Mouse (Mus musculus): Measurements from ENCODE around the gene Sympk.
"Not testable (repeated sequence)": the region's sequence is repeated elsewhere in the genome, so short reads cannot be mapped to it uniquely, and the experiment has no call there.

Gene Sympk

DNA sequence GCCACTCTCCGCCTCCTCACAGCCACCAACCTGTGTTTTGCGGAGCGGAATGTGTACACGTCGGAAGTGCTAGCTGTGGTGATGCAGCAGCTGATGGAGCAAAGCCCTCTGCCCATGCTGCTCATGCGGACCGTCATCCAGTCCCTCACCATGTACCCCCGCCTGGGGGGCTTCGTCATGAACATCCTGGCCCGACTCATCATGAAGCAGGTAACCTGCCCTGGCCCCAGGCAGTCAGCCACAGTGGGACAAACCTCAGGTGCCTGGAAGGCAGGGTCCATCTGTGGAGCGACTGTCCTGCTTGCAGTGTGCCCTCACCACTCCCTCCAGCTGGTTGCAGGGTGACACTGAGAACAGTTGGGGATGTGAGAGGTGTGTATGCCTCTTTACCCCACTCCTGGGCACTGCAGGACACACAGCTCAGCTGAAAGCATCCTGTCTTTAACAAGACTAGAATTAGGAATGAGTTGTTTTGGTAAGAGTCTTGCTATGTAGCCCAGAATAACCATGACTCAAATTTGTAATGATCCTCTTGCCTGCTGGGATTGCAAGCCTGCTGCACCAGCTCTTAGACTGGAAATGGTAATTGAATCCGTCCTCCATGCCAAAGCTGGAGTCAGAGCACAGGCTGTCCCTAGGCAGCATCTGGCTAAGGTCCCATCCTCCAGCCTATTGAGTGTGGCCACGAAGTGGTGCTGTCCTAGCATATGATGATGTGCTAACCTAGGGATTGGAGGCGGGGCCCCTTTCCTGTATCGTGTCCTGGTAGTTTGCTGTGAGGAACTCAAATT is 28.4 kb downstream of the Sympk start:
- DNase-seq (ENCODE audit: low read depth, low spot score), result no peak

DNA sequence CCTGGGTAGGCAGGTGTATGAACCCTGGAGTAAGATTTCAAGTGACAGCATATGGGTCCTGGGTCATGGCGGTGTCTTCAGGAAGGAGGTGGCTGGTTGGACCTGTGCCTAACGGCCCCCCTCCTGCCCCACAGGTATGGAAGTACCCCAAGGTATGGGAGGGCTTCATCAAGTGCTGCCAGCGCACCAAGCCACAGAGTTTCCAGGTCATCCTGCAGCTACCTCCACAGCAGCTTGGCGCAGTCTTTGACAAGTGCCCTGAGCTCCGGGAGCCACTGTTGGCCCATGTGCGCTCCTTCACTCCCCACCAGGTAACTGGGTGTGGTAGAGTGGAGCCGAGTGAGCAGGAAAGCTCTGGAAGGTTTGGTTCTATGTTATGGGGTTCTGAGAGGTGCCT is 29.0 kb downstream of the Sympk start:
- DNase-seq (ENCODE audit: low read depth, low spot score), result no peak

DNA sequence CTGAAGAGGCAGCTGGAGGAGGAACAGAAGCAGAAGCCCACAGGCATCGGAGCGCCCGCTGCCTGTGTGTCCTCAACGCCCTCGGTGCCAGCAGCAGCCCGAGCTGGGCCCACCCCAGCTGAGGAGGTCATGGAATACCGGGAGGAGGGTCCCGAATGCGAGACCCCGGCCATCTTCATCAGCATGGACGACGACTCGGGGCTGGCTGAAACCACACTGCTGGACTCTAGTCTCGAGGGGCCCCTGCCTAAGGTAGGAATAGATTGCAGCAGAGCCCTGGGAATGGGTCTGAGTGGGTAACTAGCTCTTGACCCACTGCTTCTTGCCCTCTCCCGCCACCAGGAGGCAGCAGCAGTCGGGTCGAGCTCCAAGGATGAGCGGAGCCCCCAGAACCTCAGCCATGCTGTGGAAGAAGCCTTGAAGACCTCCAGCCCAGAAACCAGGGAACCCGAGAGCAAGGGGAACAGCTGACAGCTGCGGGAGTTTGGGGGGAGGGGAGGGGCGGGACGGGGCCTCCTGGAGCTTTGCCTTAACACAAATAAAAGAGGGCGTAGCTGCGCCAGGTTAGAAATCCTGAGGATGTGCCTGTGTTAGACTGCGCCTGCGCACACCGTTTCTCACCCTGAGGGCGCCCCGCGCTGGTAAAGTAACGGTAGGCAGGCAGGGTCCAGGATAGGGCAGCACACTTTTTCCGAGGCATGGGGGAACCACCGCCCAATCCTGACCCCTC is 30.0 kb downstream of the Sympk start, which contains the start of gene Rsph6a:
Rsph6a (plus strand) TSS at position 644 of the 730 bp plus-strand sequence.
- peak; percentile 28 for DNase-seq (ENCODE audit: low read depth, low spot score)

DNA sequence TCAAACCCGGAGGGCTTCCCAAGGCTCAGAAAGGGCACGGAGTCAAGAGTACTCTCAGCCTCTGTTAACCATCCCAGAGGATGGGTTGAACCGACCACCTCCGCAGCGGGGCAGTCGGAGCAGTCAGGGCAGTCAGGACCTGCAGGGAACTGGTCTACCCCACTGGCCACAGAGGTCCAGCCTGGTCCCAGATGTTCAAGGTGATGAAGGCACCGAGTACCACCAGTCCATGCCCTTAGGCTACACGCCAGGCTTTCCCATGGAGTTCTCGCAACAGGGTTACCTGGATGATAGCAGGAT is 30.6 kb downstream of the Sympk start:
- no peak for DNase-seq (ENCODE audit: low read depth, low spot score)

DNA sequence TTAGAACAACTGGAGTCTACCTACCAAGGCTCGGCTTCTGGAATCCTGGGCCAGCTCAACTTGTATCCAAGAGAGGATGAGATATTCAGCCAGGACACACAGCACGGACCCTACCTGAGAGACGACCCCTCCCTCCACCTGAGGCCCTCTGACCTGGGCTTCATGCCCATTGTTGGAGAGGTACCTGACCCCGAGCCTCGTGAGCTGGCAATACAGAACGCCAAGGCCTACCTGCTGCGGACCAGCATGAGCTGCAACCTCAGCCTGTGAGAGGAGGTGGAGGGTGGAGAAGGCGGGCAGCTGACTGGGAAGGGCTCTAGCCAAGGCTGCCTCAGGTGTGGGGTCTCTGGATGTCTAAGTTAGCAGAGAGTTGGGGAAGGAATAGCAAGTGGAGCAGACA is 30.9 kb downstream of the Sympk start:
- DNase-seq (ENCODE audit: low read depth, low spot score), result no peak

DNA sequence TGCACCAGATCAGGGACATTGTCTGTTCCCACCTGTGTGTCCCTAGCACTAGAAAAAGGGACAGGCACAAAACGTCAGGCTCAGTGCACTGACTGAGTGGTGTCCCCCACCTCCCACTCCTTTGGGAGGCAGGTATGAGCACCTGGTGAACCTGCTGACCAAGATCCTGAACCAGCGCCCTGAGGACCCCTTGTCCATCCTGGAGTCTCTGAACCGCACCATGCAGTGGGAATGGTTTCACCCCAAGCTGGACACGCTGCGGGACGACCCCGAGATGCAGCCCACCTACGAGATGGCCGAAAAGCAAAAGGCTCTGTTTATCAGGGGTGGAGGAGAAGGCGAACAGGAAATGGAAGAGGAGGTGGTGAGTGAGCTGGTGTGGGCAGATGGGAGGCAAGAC is 33.2 kb downstream of the Sympk start:
- no peak for DNase-seq (ENCODE audit: low read depth, low spot score)

DNA sequence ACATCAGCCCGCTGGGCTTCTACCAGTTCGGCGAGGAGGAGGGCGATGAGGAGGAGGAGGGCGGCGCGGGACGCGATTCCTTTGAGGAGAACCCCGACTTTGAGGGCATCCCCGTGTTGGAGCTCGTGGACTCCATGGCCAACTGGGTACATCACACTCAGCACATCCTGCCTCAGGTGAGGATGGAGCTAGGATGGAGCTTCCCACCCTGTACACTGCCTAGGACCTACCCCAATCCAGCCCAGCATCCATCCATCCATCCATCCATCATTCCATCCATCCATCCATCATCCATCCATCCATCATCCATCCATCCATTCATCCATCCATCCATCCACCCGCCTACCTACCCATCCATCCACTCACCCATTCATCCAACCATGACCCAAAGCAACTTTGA is 41.7 kb downstream of the Sympk start:
- no peak for DNase-seq (ENCODE audit: low read depth, low spot score)

DNA sequence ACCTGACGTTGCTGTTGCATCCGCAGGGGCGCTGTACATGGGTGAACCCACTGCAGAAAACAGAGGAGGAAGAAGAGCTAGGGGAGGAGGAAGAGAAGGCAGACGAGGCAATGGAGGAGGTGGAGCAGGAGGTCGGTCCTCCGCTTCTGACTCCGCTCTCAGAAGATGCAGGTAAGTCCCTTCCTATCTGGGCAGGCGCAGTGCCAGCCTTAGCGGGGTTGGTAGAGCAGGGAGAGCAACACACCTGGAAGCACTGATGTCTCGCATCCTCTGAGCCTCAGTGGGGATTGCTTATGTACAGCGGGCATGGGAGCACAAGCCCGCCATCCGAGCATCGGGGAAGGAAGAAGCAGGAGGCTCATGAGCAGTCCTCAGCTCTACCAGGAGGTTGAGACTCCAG is 42.9 kb downstream of the Sympk start:
- DNase-seq (ENCODE audit: low read depth, low spot score), result no peak

DNA sequence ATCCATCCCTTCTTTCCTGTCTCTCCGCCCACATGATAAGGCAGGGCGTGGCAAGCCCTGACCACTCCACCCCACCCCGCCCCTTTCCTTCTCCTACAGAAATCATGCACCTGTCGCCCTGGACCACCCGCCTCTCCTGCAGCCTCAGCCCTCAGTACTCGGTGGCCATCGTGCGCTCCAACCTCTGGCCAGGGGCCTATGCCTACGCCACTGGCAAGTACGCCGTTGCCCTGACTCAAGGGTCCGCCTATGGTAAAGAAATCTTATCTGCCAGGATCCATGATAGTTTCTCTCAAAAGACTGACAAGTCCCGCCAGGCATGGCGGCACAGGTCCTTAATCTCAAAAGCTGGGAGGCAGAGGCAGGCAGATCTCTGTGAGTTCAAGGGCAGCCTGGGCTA is 43.8 kb downstream of the Sympk start:
- DNase-seq (ENCODE audit: low read depth, low spot score), result no peak

DNA sequence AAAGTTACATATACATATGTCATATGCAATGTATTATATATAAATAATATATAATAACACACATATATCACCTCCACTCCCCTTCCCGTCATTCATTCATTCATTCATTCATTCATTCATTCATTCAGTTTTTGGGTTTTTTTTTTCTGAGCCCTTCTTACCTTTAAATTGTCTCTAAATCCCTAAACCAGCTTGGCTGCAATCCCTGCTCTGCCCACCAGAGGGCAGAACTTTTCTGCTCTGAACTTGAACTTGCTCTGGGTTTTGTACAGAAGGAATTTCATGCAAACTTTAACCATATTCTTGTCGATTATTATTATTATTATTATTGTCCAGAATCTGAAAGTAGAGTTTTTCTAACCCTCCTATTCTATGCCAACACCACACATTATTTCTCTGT is 44.5 kb downstream of the Sympk start:
- peak; percentile 89 for DNase-seq (ENCODE audit: low read depth, low spot score)

DNA sequence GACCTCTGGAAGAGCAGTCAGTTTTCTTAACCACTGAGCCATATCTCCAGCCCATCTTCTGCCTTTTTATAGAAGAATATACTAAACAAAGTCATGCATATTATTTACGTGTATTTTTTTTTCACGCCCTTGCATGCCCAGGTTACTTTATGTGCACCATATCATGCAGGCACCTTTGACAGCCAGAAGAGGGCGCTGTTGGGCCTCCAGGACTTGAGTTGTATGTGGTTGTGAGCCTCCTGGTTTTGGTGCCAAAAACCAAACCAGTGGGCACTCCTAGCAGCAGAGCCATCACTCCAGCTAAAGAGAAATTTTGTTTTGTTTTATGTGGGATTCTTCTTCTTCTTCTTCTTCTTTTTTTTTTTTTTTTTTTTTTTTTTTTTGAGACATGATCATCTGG is 45.3 kb downstream of the Sympk start:
- DNase-seq (ENCODE audit: low read depth, low spot score), result peak; percentile 67

DNA sequence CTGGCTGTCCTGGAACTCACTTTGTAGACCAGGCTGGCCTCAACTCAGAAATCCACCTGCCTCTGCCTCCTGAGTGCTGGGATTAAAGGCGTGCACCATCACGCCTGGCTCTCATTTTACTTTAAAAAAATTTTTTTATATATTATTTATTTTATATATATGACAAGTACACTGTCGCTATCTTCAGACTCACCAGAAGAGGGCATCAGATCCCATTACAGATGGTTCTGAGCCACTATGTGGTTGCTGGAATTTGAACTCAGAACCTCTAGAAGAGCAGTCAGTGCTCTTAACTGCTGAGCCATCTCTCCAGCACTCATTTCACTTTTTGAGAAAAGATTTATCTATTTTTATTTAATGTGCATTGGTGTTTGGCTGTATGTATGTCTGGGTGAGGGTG is 46.8 kb downstream of the Sympk start:
- DNase-seq (ENCODE audit: low read depth, low spot score), result not testable (repeated sequence)

DNA sequence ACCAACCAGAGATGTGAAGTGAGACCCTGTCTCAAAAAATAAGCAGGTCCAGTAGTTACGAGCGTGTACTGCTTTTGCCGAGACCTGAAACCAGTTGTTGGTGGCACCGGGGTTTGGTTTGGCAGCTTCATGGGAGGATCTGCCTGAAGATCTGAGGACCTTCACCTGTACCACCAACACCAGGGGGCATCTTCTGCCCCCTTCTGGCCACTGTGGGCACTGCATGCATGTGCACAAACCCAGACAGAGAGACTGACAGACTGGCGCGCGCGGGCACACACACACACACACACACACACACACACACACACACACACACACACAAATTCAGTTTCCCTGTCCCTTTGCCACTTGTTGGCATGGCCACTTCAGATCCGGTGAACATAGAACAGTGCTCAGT is 49.3 kb downstream of the Sympk start:
- DNase-seq (ENCODE audit: low read depth, low spot score), result peak; percentile 67

DNA sequence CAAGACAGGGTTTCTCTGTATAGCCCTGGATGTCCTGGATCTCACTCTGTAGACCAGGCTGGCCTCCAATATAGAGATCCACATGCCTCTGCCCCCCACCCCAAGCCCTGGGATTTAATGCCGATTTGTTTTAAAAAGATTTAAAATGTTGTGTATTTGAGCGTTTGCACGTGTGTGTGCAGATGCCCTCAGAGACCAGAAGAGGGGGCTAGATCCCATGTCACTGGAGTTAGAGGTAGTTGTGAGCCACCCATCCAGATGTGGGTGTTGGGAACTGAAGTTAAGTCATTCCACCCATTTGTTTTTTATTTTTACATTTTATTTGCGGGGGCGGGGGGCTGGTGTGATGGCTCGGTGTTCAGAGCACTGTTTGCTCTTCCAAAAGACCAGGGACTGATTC is 50.3 kb downstream of the Sympk start:
- no peak for DNase-seq (ENCODE audit: low read depth, low spot score)

DNA sequence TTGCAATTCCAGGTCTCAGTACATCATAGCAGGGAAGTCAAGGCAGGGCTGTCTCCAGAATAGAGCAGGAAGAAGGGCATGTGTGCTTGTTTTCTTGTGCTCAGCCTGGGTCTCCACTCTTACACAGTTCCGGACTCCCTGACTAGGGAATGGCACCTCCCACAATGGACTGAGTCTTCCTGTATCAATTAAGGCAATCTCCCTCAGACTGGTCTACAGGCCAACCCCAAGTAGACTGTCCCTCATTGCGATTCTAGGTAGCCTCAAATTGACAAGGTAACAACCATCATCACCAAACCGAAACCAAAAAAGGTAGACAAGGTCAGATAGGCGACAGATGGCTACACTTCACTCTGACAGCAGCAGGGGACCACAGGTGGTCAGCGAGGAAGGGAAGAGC is 51.1 kb downstream of the Sympk start:
- DNase-seq (ENCODE audit: low read depth, low spot score), result no peak

DNA sequence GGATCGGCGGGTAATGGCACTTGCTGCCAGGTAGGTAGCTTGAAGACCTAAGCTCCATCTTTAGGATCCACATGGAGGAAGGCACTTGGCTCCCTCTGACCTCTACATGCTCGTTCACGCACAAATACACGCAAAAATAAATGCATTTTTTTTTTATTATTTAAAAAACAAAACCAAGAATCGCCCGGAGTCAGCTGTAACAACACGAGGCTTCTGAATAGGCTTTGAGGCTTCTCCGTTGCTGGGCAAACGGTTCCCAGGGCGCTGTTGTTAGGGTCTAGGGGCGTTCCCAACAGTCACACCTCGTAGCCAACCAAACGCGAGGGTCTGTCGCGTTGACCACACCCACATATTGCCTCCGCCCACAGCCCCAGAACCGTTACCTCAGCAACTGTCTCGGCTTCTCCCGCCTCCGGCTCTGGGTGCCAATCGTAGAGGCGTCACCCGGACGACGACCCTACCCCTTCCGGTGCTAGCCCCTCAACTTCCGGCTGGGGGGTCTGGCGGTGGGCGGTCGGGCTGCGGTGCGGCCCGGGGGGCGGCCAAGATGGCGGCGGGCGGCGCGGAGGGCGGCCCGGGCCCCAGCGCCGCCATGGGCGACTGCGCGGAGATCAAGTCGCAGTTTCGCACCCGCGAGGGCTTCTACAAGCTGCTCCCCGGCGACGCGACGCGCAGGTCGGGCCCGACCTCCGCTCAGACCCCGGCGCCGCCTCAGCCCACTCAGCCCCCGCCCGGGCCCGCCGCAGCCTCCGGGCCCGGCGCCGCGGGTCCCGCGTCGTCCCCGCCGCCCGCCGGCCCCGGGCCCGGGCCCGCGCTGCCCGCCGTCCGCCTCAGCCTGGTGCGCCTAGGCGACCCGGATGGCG is 51.8 kb downstream of the Sympk start, which contains the start of gene Dmwd:
Dmwd (plus strand) TSS at position 505 of the 863 bp plus-strand sequence.
- peak; percentile 71 for DNase-seq (ENCODE audit: low read depth, low spot score)

DNA sequence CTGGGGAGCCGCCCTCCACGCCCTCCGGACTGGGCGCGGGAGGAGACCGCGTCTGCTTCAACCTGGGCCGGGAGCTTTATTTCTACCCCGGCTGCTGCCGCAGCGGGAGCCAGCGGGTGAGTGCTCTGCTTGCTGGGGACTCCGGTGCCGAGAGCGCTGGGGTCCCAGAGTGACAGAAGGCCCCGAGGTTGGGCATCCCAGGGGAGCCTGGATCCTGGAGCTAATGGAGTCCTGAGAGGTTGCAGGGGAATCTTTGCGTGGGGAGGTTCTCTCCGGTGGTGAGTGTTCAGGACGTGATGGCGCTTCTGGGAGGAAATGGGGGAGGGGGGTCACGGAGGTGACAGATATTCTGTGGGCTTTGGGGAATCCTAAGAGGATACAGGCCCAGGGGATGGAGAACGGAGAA is 52.4 kb downstream of the Sympk start:
- peak; percentile 30 for DNase-seq (ENCODE audit: low read depth, low spot score)

DNA sequence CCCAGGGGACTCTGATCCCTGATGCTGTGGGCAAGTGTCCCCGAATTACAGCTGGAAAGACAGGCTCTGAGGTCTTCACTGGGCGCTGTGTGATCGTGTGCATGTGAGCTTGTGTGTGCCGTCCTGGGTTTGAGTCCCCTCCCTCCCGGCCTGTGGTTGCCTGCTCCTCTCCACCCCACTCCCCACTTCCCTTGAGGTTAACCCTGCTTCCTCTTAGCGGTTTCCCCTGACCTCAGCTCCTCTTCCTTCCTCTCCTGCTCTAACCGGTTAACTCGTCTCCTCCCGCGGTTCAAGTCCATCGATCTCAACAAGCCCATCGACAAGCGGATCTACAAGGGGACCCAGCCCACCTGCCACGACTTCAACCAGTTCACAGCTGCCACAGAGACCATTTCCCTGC is 53.6 kb downstream of the Sympk start:
- DNase-seq (ENCODE audit: low read depth, low spot score), result peak; percentile 78

DNA sequence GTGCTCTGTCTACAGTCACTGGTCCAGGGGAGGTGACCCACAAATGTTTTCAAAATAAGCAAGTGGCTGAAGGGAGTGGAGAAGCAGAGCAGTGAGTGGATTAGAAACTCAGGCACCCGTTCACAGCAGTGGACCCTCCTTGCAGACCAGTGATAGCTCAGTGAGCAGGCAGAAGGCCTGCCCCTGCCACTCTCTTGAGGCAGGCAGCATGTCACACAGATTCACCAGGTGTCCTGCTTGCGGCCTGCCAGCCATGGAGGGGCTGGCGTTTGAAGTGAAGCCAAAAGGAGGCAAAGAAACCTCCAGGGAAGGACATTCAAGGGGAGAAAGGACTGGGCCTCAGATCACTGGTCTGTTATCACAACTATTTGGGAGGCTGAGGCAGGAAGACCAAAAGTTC is 54.6 kb downstream of the Sympk start:
- DNase-seq (ENCODE audit: low read depth, low spot score), result no peak

DNA sequence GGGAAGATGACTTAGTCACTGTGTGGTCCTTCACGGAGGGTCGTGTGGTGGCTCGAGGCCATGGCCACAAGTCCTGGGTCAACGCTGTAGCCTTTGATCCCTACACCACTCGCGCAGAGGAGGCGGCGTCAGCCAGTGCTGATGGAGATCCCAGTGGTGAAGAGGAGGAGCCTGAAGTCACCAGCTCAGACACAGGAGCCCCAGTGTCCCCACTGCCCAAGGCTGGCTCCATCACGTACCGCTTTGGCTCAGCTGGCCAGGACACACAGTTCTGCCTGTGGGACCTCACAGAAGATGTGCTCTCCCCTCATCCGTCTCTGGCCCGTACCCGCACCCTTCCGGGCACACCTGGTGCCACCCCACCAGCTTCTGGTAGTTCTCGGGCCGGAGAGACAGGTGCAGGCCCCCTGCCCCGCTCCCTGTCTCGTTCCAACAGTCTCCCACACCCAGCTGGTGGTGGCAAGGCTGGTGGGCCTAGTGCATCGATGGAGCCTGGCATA is 56.3 kb downstream of the Sympk start:
- no peak for DNase-seq (ENCODE audit: low read depth, low spot score)

DNA sequence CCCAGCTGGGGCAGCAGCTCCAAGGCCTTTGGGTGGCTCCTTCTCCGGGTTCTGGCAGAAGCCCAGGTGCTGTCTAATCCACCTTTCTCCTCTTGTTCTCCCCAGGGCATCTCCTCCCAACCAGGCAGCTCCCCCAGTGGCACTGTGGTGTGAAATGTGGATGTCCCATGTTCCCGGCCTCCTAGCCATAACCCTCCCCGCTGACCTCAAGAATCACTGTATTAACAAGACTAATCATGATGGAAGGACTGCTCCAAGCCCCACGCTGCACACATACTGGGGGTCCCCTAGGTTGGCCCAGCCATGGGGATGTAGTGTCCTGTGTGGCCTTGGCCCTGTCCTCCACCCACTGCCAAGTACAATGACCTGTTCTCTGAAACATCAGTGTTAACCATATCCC is 58.0 kb downstream of the Sympk start:
- no peak for DNase-seq (ENCODE audit: low read depth, low spot score)

DNA sequence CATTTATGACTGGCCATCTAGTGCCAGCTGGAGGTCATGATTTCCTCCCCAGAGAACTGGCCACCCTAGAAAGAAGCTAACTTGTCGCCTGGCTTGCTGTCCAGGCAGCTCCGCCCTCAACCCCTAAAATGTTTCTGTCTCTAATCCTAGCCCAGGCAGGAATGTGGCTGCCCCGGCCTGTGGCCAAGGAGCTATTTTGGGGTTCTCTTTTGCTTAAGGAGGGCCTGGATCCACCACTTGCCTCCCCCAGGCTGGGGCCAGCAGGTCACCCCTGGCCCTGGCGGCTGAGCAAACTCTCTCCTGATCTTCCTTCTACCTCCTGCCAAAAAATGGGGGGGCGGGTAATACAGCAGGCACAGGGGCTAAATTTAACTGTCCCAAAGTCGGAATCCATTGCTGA is 58.9 kb downstream of the Sympk start:
- DNase-seq (ENCODE audit: low read depth, low spot score), result no peak

Data from CD4-positive, CD25-positive, alpha-beta regulatory T cell, adult 2 months (primary cell).